Mouse (Mus musculus): Measurements from ENCODE around the gene Gm26938. TPM values are rescaled to one million over a fixed set of nuclear protein-coding genes. Genes with fewer than 3 reads are reported as not detected.

The Gm26938 gene
- polyA plus RNA-seq, 1 experiment = not detected

DNA sequence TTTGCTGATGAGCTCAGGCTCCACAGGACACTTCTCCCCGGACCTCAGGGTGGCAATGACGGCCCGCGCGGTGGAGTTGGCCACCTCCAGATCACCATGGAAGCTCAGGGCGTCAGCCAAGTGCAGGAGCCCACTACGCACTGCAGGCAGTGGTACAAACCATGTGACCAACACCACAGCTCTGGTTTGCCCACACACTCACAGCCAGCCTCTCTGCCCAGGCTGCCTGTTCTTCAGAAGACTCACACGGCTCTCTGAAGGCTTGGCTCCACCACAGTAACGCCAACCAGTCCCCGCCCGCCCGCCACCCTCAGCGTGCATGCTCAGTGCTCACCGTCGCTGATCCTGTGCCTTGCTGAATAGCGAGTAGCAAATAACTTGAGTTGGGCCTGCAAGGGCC lies 68.1 kb downstream of the Gm26938 start:
- Histone ChIP-seq H3K4me3 (replicated peaks) (no peak overlapping the region), H3K36me3 (ENCODE audit: control insufficient read depth) (peaks cover 100% of the 10 kb centered on the region), H3K9me3 (ENCODE audit: control insufficient read depth, low read length) (no peaks in the 10 kb centered on the region), H3K27me3 (ENCODE audit: control insufficient read depth) (no peaks in the 10 kb centered on the region), H3K4me1 (ENCODE audit: control insufficient read depth) (peaks cover 21% of the 10 kb centered on the region)
- TF ChIP-seq TAL1 (IDR thresholded peaks at IDR 0.05; ENCODE audit: low read length) = no peak
- no peak for TF ChIP-seq GATA1 (IDR thresholded peaks at IDR 0.05; ENCODE audit: low read length)

Other genes starting within 250 kb of the Gm26938 start
- 24.6 and 34.4 TPM in 2 replicates for gene Micall2, start 90.1 kb downstream of the Gm26938 start, polyA plus RNA-seq (2012)
- gene Ints1, start 50.7 kb downstream of the Gm26938 start, polyA plus RNA-seq (2012) = 12.9 and 18.1 TPM in 2 replicates
- gene Mafk, start 34.9 kb downstream of the Gm26938 start, polyA plus RNA-seq (2012) = 20.0 and 22.5 TPM in 2 replicates
- gene Tmem184a, start 6.5 kb downstream of the Gm26938 start, polyA plus RNA-seq (2012) = 36.6 and 77.7 TPM in 2 replicates
- 2.7 TPM in 2 replicates for gene Psmg3, start 478 bp upstream of the Gm26938 start, polyA plus RNA-seq (2012)
- gene Elfn1, start 81.5 kb upstream of the Gm26938 start, polyA plus RNA-seq (2012) = not detected in 2 replicates

Measured in erythroblast, embryonic 14.5 days (primary cell).